Mouse (Mus musculus) megakaryocyte, embryonic 14.5 days (primary cell): ENCODE results near the gene Chsy1.

Source experiments
- FLI1 ChIP-seq: IDR thresholded peaks from 2 replicates; pipeline ENCODE4 v1.6.1; 2012; ENCODE audit warnings: low read length, inconsistent platforms, mixed read lengths
- GATA1 ChIP-seq: IDR thresholded peaks from 3 replicates; pipeline ENCODE4 v1.6.1; 2012; ENCODE audit warnings: mixed read lengths, low read length, inconsistent platforms, borderline replicate concordance

DNA sequence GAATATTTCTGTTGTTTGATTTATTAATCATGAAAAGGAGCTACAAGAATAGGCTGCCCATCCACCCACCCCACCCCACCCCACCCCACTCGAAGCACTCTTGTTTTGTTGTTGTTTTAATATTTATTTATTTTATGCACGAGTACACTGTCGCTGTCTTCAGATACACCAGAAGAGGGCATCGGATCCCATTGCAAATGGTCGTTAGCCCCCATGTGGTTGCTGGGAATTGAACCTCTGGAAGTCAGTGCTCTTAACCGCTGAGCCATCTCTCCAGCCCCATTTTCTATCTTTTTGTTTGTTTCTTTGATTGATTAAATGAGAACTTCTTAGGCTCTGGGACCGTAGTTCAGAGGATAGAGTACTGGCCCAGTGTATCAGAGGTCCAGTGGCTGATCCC lies 1.4 kb upstream of the Chsy1 start:
- TF ChIP-seq GATA1 = no peak
- TF ChIP-seq FLI1 = no peak
